ENCODE assay signal across 8 mouse cellular contexts in genomic region chr17:71475705-71476089, GRCm38 (mm10). TPM values are rescaled to one million over a fixed set of nuclear protein-coding genes. Genes with fewer than 3 reads are reported as not detected.
A peak's percentile ranks its signal among the peaks of the same experiment; 100 is the strongest.
DNase-seq lines count a peak whose midpoint lies in the region; ATAC-seq and TF ChIP-seq lines count a peak whose summit lies in the region.

No protein-coding gene starts in this region.

- H3K4me3 ChIP-seq in MEL (ENCODE audit: control insufficient read depth in 1 of 2, insufficient read depth in 1 of 2, low read depth in 2 of 2, low read length in 2 of 2) = peak overlapping the region; percentile 68 to 88
- peak overlapping the region; percentile 82 for H3K4me3 ChIP-seq in forebrain, embryonic 14.5 days (ENCODE audit: low read depth, low read length)
- H3K4me3 ChIP-seq in hindbrain, embryonic 16.5 days (ENCODE audit: low read length) = peak overlapping the region; percentile 93
- peak overlapping the region; percentile 50 for H3K4me3 ChIP-seq in macrophage (ENCODE audit: inconsistent target)

- under 1% methylated on average over 30 of the region's 31 CpGs for WGBS in forebrain, embryonic 14.5 days
- WGBS in hindbrain, embryonic 16.5 days = under 1% methylated on average over 31 of the region's 31 CpGs
- under 1% methylated on average over 26 of the region's 31 CpGs for WGBS in macrophage (ENCODE audit: missing documents)

- H3K27ac ChIP-seq in MEL (ENCODE audit: control insufficient read depth, low read depth, low read length) = peak overlapping the region; percentile 78
- H3K27ac ChIP-seq in forebrain, embryonic 14.5 days (ENCODE audit: low read depth, low read length) = peak overlapping the region; percentile 99
- peak overlapping the region; percentile 93 for H3K27ac ChIP-seq in hindbrain, embryonic 16.5 days (ENCODE audit: low read depth, low read length)
- peak overlapping the region; percentile 48 for H3K27ac ChIP-seq in macrophage

- no peak for TF ChIP-seq POLR2A in MEL (IDR thresholded peaks at IDR 0.05; ENCODE audit: control insufficient read depth in 1 of 2, insufficient read depth in 1 of 2, low read depth in 1 of 2, low read length in 2 of 2, poor library complexity in 1 of 2)

- no peak for TF ChIP-seq EP300 in MEL (IDR thresholded peaks at IDR 0.05; ENCODE audit: low read depth in 1 of 2, low read length in 2 of 2)

- peak overlapping the region; percentile 91 for H3K9ac ChIP-seq in MEL (ENCODE audit: control insufficient read depth, low read depth, low read length, poor library complexity, severe bottlenecking)
- peak overlapping the region; percentile 93 for H3K9ac ChIP-seq in forebrain, embryonic 14.5 days (ENCODE audit: low read length)
- H3K9ac ChIP-seq in hindbrain, embryonic 16.5 days (ENCODE audit: low read depth, low read length) = peak overlapping the region; percentile 81

- peak; percentile 83 for ATAC-seq in forebrain, embryonic 14.5 days
- ATAC-seq in hindbrain, embryonic 16.5 days = peak; percentile 83

- H3K79me2 ChIP-seq in MEL (ENCODE audit: control insufficient read depth, insufficient read depth, low read length, poor library complexity) = peaks cover 40% of the 10 kb centered on the region
- H3K79me2 ChIP-seq in macrophage (ENCODE audit: inconsistent target) = peaks cover 43% of the 10 kb centered on the region

- TF ChIP-seq RAD21 in MEL (IDR thresholded peaks at IDR 0.05; ENCODE audit: low read depth, low read length) = no peak

- peak overlapping the region; percentile 85 for H3K4me2 ChIP-seq in forebrain, embryonic 14.5 days (ENCODE audit: low read length)
- H3K4me2 ChIP-seq in hindbrain, embryonic 16.5 days (ENCODE audit: low read length) = peak overlapping the region; percentile 63

- H3K27me3 ChIP-seq in MEL (ENCODE audit: control insufficient read depth in 1 of 2, insufficient read depth in 2 of 2, low read length in 2 of 2) = no peaks in the 10 kb centered on the region
- H3K27me3 ChIP-seq in forebrain, embryonic 14.5 days (replicated peaks; ENCODE audit: control insufficient read depth, insufficient read depth, low read length) = no peaks in the 10 kb centered on the region
- H3K27me3 ChIP-seq in hindbrain, embryonic 16.5 days (replicated peaks; ENCODE audit: control insufficient read depth, insufficient read depth, low read length) = no peaks in the 10 kb centered on the region

- H3K36me3 ChIP-seq in MEL (ENCODE audit: control insufficient read depth in 1 of 2, insufficient read depth in 2 of 2, low read length in 2 of 2) = peaks cover 0 to 21% of the 10 kb centered on the region in 2 experiments; a peak in 2 of 4 replicates
- H3K36me3 ChIP-seq in forebrain, embryonic 14.5 days (ENCODE audit: control insufficient read depth, insufficient read depth, low read length) = no peaks in the 10 kb centered on the region
- no peaks in the 10 kb centered on the region for H3K36me3 ChIP-seq in hindbrain, embryonic 16.5 days (ENCODE audit: control insufficient read depth, insufficient read depth, low read length)
- H3K36me3 ChIP-seq in macrophage (ENCODE audit: inconsistent target) = no peaks in the 10 kb centered on the region

- peaks cover 9 to 20% of the 10 kb centered on the region in 2 experiments for H3K4me1 ChIP-seq in MEL (ENCODE audit: control insufficient read depth in 1 of 2, insufficient read depth in 2 of 2, low read length in 2 of 2)
- peaks cover 8% of the 10 kb centered on the region for H3K4me1 ChIP-seq in forebrain, embryonic 14.5 days (ENCODE audit: control insufficient read depth, insufficient read depth, low read length)
- H3K4me1 ChIP-seq in hindbrain, embryonic 16.5 days (ENCODE audit: control insufficient read depth, insufficient read depth, low read depth, low read length) = peaks cover 11% of the 10 kb centered on the region

- no peaks in the 10 kb centered on the region for H3K9me3 ChIP-seq in MEL (replicated peaks; ENCODE audit: insufficient read depth, low read length)
- no peaks in the 10 kb centered on the region for H3K9me3 ChIP-seq in forebrain, embryonic 14.5 days (replicated peaks; ENCODE audit: control insufficient read depth, low read length)
- no peaks in the 10 kb centered on the region for H3K9me3 ChIP-seq in hindbrain, embryonic 16.5 days (ENCODE audit: control insufficient read depth, low read length)

- DNase-seq in MEL (ENCODE audit: low read depth, low spot score) = peak; percentile 79
- DNase-seq in c-Kit-positive CD71-positive TER-119-negative erythroid progenitor cells, embryonic 14.5 days (ENCODE audit: low read depth) = peak; percentile 25
- DNase-seq in forebrain, embryonic 14.5 days (ENCODE audit: low spot score) = peak; percentile 84
- DNase-seq in left cerebral cortex, adult 8-10 months (ENCODE audit: low spot score in 2 of 2) = peak; percentile 60 to 70
- peak; percentile 76 to 81 for DNase-seq in right cerebral cortex, postnatal 10 days (ENCODE audit: low spot score in 2 of 2)
- DNase-seq in adipocyte (ENCODE audit: low spot score) = no peak

- no peak for TF ChIP-seq CTCF in MEL (IDR thresholded peaks at IDR 0.05 in 2 of 3, conservative IDR thresholded peaks at IDR 0.05 in 1 of 3; ENCODE audit: control insufficient read depth in 1 of 3, insufficient read depth in 1 of 3, low read depth in 2 of 3, low read length in 3 of 3, poor library complexity in 1 of 3, severe bottlenecking in 1 of 3)

TF ChIP-seq in MEL, 35 proteins besides CTCF, POLR2A, EP300 and RAD21:
- TF ChIP-seq MAX (IDR thresholded peaks at IDR 0.05; ENCODE audit: low read length) (peak; percentile 38; the same call in 1 of the 2 replicates), HCFC1 (IDR thresholded peaks at IDR 0.05; ENCODE audit: low read depth, low read length) (no peak), GABPA (IDR thresholded peaks at IDR 0.05; ENCODE audit: low read depth, low read length) (no peak), ELF1 (IDR thresholded peaks at IDR 0.05; ENCODE audit: low read depth, low read length) (no peak), ZNF384 (IDR thresholded peaks at IDR 0.05; ENCODE audit: low read depth, low read length) (no peak), USF1 (IDR thresholded peaks at IDR 0.05; ENCODE audit: low read depth, low read length) (0 out of 2 replicates have a peak, but pooled peaks have one; percentile 14), CHD1 (IDR thresholded peaks at IDR 0.05; ENCODE audit: low read depth, low read length) (0 out of 2 replicates have a peak, but pooled peaks have one; percentile 48), CHD2 (IDR thresholded peaks at IDR 0.05; ENCODE audit: low read length) (no peak), BHLHE40 (IDR thresholded peaks at IDR 0.05; ENCODE audit: borderline replicate concordance, low read depth, low read length) (no peak), MXI1 (IDR thresholded peaks at IDR 0.05; ENCODE audit: low read depth, low read length) (no peak; the same call in 1 of the 2 replicates), UBTF (IDR thresholded peaks at IDR 0.05; ENCODE audit: borderline replicate concordance, insufficient read depth, low read depth, low read length) (no peak), ZMIZ1 (IDR thresholded peaks at IDR 0.05; ENCODE audit: low read depth, low read length) (0 out of 2 replicates have a peak, but pooled peaks have one; percentile 37)

RNA-seq across cellular contexts. Expression of gene Smchd1, which starts 0.6 kb away (rescaled TPM):
- 45.7 and 50.9 TPM in 2 replicates for total RNA-seq in MEL (2012; rRNA removed)
- 100 to 1,000 TPM in 1 of 2 experiments, 10 to 100 TPM in 1; 43.6 to 164 TPM for polyA plus RNA-seq in MEL (2012; ENCODE audit: insufficient read depth in 1 of 2, insufficient read length in 2 of 2, low read depth in 1 of 2, low replicate concordance in 2 of 2, missing spikeins in 1 of 2)
- 64.4 and 65.3 TPM in 2 replicates for polyA plus RNA-seq in forebrain, embryonic 14.5 days (2014; fragmentation: Nextera tagmentation; extraction: Ambion mirVana)
- polyA plus RNA-seq in hindbrain, embryonic 16.5 days (2015; fragmentation: Nextera tagmentation; extraction: Ambion mirVana) = 34.6 and 38.0 TPM in 2 replicates
- total RNA-seq in left cerebral cortex, adult 8-10 months (2022) = 10 to 100 TPM; 26.7 to 32.3 (median 29.8) TPM
- 100 to 1,000 TPM; 107 to 354 (median 288) TPM for total RNA-seq in macrophage (2018; cell fraction: chromatin; rRNA removed)
- total RNA-seq in macrophage (2018; cell fraction: cytosol; rRNA removed) = 10 to 100 TPM; 21.0 to 54.6 (median 38.0) TPM
- 100 to 1,000 TPM in 19 of 26 experiments, 10 to 100 TPM in 7; 70.6 to 233 (median 154) TPM for total RNA-seq in macrophage (2018; cell fraction: nucleus; rRNA removed)
- 34.4 to 51.6 TPM (median 38.1 TPM) in 3 replicates for polyA plus RNA-seq in macrophage (2018)

RNA-seq across cellular contexts. Expression of gene Gm4707, which starts 16.0 kb away (rescaled TPM):
- total RNA-seq in MEL (2012; rRNA removed) = 1.0 and 1.1 TPM in 2 replicates
- polyA plus RNA-seq in MEL (2012; ENCODE audit: insufficient read depth in 1 of 2, insufficient read length in 2 of 2, low read depth in 1 of 2, low replicate concordance in 2 of 2, missing spikeins in 1 of 2) (under 1 TPM in 1 of 2 experiments, not detected in 1; 0.26 TPM), macrophage (2018) (0.13 TPM in 1 of 3 replicates, not detected in the others)
- 0.43 and 0.45 TPM in 2 replicates for polyA plus RNA-seq in forebrain, embryonic 14.5 days (2014; fragmentation: Nextera tagmentation; extraction: Ambion mirVana)
- polyA plus RNA-seq in hindbrain, embryonic 16.5 days (2015; fragmentation: Nextera tagmentation; extraction: Ambion mirVana) = 2.7 and 3.1 TPM in 2 replicates
- total RNA-seq in left cerebral cortex, adult 8-10 months (2022) = 1 to 10 TPM; 2.3 to 4.0 (median 2.7) TPM
- 10 to 100 TPM in 24 of 26 experiments, 1 to 10 TPM in 2; 9.6 to 52.6 (median 34.0) TPM for total RNA-seq in macrophage (2018; cell fraction: chromatin; rRNA removed)
- 1 to 10 TPM in 4 of 26 experiments, under 1 TPM in 11, not detected in 11; 0.07 to 2.2 (median 0.41) TPM for total RNA-seq in macrophage (2018; cell fraction: cytosol; rRNA removed)
- total RNA-seq in macrophage (2018; cell fraction: nucleus; rRNA removed) = 10 to 100 TPM in 21 of 26 experiments, 1 to 10 TPM in 5; 3.0 to 55.1 (median 14.2) TPM

RNA-seq across cellular contexts. Expression of gene Ndc80, which starts 51.0 kb away (rescaled TPM):
- 26.0 and 28.0 TPM in 2 replicates for total RNA-seq in MEL (2012; rRNA removed)
- 10 to 100 TPM in 1 of 2 experiments, not detected in 1; 28.3 TPM for polyA plus RNA-seq in MEL (2012; ENCODE audit: insufficient read depth in 1 of 2, insufficient read length in 2 of 2, low read depth in 1 of 2, low replicate concordance in 2 of 2, missing spikeins in 1 of 2)
- 22.7 and 25.2 TPM in 2 replicates for polyA plus RNA-seq in forebrain, embryonic 14.5 days (2014; fragmentation: Nextera tagmentation; extraction: Ambion mirVana)
- polyA plus RNA-seq in hindbrain, embryonic 16.5 days (2015; fragmentation: Nextera tagmentation; extraction: Ambion mirVana) = 7.8 and 9.1 TPM in 2 replicates
- under 1 TPM; 0.37 to 0.82 (median 0.44) TPM for total RNA-seq in left cerebral cortex, adult 8-10 months (2022)
- 10 to 100 TPM in 4 of 26 experiments, 1 to 10 TPM in 22; 1.3 to 22.8 (median 5.0) TPM for total RNA-seq in macrophage (2018; cell fraction: chromatin; rRNA removed)
- 1 to 10 TPM; 1.9 to 6.3 (median 3.6) TPM for total RNA-seq in macrophage (2018; cell fraction: cytosol; rRNA removed)
- 10 to 100 TPM in 1 of 26 experiments, 1 to 10 TPM in 25; 1.5 to 18.9 (median 3.2) TPM for total RNA-seq in macrophage (2018; cell fraction: nucleus; rRNA removed)
- 2.0 to 12.0 TPM (median 10.6 TPM) in 3 replicates for polyA plus RNA-seq in macrophage (2018)

Comparison
In these comparisons a context has a peak if more than half of its experiments do, and no peak if none do; other contexts are left out.
1. H3K27ac ChIP-seq: peak in every context shown above with its lines; median percentile 99 in forebrain, embryonic 14.5 days; 93 in hindbrain, embryonic 16.5 days; 78 in MEL; 48 in macrophage.